Mouse (Mus musculus) adrenal gland, adult 2 months (tissue): ENCODE results near the gene Krtap10-10. TPM values are rescaled to one million over a fixed set of nuclear protein-coding genes. Genes with fewer than 3 reads are reported as not detected.
A peak's percentile ranks its signal among the peaks of the same experiment; 100 is the strongest.

Source experiments
- DNase-seq: peaks from one replicate; pipeline ENCODE4 v3.0.0; 2021
- polyA plus RNA-seq: library from polyadenylated mRNA; depleted of rRNA; stranded (reverse); fragments of >200 nt; gene quantifications from 2 replicates; pipeline ENCODE4 v1.2.3, GENCODE M21; 2012; rRNA removed
- total RNA-seq, 2 experiments: library from RNA; stranded (reverse); gene quantifications; 2 replicates each; pipeline ENCODE4 v1.2.3; 2021

Gene Krtap10-10
- total and polyA plus RNA-seq, 3 experiments = not detected

DNA sequence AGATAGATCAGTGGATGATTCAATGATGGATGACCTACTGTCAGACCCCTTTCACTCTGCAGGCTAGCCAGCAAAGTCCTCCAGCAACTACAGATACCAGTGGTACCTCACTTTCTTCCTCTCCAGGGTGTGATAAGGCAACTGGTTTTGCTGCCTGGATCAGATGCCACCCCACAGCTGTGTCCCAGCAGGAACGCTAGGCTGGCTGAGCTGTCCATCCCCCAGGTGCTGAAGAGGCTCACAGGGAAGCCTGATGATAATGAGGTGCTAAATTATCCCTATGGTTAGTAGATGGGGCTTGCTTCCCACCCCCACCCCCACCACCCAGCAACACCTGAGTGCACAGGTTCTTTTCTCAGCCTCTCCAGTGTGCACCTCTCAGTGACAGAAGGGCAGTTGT, 31.8 kb downstream of the Krtap10-10 start:
- DNase-seq = no peak

DNA sequence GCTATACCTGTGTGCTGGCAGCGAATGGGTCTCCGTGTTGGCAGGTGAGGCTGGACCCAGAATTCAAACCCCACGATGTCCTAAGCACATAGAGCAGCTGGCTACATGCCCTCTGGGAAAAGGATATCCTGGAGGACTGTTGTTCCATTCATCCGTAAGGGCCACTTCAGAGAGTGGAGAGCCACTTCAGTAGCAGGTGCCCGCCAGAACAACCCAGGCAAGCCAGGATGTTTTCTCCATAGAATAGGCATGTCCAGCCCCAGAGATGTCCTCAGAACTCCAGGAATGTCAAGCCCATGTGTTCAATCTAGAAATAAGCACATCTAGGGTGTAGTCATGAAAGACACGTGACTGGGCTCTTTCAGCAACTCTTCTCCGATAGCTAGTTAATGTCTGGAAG, 33.9 kb downstream of the Krtap10-10 start:
- no peak for DNase-seq

DNA sequence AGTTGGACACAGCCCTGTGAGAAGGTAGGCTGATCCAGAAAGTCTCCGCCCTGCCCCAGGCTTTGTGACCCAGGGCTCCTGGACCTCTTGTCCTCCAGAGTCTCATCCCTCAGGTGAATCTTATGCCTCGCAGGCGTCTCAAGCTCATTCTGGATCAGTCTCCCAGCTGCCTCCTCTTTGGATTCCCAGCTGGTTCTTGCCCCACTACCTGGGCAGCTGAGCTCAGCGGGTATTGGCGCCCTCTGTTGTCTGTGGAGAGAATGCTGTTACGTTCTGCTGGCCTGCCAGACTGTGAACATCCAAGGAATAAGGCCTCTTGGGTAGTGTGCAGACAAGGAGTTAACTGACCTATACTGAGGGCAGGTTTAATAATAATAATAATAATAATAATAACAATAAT, 43.2 kb downstream of the Krtap10-10 start:
- DNase-seq = peak; percentile 42

DNA sequence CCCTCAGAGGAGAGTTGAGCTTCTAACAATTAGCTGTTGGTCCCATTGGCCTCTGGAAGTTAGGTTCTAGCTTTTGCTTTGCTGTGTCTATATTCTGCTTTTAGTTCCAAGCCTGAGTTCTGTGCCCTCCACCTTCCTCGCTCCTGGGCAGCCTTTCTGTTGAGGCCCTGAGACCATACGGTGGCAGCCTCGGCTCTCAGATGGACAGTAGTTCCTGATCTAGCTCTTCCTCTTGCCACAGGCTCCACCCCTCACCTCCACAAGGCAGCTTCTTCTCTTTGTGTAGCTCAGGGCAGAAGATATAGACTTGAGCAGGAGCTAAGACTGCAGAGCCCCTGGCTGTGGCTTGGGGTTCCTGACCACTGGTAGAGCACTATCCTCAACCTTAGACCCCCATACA, 44.6 kb downstream of the Krtap10-10 start:
- no peak for DNase-seq

DNA sequence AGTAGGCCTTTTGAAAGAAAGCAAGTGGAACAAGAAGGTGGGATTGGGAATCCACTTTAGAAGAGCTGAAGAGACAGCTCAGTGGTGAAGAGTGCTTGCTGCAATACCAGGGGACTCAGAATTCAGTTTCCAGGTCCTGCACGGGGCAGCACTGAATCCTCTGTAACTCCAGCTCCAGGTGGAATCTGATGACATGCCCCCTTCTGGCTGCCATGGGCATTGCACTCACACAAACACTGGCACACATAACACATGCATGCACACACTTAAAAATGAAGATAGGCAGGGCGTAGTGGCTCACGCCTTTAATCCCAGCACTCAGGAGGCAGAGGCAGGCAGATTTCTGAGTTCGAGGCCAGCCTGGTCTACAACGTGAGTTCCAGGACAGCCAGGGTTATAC, 46.8 kb downstream of the Krtap10-10 start:
- DNase-seq = no peak

DNA sequence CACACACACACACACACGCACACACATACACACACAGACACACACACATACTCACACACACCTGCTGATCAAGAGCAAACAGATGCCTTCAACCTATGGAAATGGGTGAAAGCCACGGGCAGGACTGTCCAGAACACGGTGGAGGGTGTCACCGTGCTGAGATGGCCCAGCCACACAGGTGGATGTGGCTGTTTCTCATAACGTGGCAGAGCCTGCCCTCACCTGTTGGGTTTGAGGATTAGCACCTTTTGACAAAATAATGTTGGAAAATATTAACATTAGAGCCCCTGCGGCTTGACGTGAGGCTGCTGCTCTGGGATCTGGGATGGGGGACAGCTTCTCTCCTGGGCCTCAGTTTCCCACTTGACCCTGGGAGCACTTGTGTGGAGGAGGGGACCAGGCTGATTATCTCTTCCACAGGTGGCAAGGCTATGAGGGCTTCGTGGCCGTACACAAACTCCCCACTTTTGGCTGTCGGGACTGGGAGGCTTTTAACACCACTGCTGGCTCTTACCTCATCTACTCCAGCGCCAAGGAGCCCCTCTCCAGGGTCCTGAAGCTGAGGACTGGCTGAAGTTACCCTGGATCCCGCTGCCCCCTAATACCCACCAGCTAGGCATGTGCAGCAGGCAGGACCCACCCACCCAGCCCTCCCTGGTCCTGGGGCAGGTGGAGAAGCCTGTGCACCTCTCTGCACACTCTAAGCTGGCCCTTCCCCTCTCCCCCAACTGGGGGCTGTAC, 50.4 kb downstream of the Krtap10-10 start:
- no peak for DNase-seq

Other genes with a start within 250 kb of the Krtap10-10 start
Only the 30 nearest of the 33 such genes appear.
- 10 to 100 TPM; 50.0 to 55.0 TPM for gene Ube2g2, start 213.7 kb upstream of the Krtap10-10 start, total RNA-seq
- gene Ube2g2, start 213.7 kb upstream of the Krtap10-10 start, polyA plus RNA-seq = 27.9 and 37.4 TPM in 2 replicates
- under 1 TPM; 0.17 to 0.62 TPM for gene Tspear, start 149.4 kb upstream of the Krtap10-10 start, total RNA-seq
- 0.94 and 1.1 TPM in 2 replicates for gene Tspear, start 149.4 kb upstream of the Krtap10-10 start, polyA plus RNA-seq
- not detected for gene Gm19402, start 145.2 kb upstream of the Krtap10-10 start, total RNA-seq
- gene Gm19402, start 145.2 kb upstream of the Krtap10-10 start, polyA plus RNA-seq = not detected in 2 replicates
- gene Gm9508, start 138.7 kb upstream of the Krtap10-10 start, total RNA-seq = not detected
- not detected in 2 replicates for gene Gm9508, start 138.7 kb upstream of the Krtap10-10 start, polyA plus RNA-seq
- not detected for gene Gm10272, start 129.3 kb upstream of the Krtap10-10 start, total RNA-seq
- gene Gm10272, start 129.3 kb upstream of the Krtap10-10 start, polyA plus RNA-seq = not detected in 2 replicates
- not detected for gene Gm10024, start 124.5 kb upstream of the Krtap10-10 start, total RNA-seq
- gene Gm10024, start 124.5 kb upstream of the Krtap10-10 start, polyA plus RNA-seq = not detected in 2 replicates
- gene Gm10142, start 120.1 kb upstream of the Krtap10-10 start, total RNA-seq = not detected
- gene Gm10142, start 120.1 kb upstream of the Krtap10-10 start, polyA plus RNA-seq = not detected in 2 replicates
- gene Krtap12-1, start 115.3 kb upstream of the Krtap10-10 start, total RNA-seq = not detected
- not detected in 2 replicates for gene Krtap12-1, start 115.3 kb upstream of the Krtap10-10 start, polyA plus RNA-seq
- gene Gm10100, start 109.5 kb upstream of the Krtap10-10 start, total RNA-seq = not detected
- gene Gm10100, start 109.5 kb upstream of the Krtap10-10 start, polyA plus RNA-seq = not detected in 2 replicates
- not detected for gene Gm18596, start 93.3 kb upstream of the Krtap10-10 start, total RNA-seq
- gene Gm18596, start 93.3 kb upstream of the Krtap10-10 start, polyA plus RNA-seq = not detected in 2 replicates
- not detected for gene Gm9736, start 84.6 kb upstream of the Krtap10-10 start, total RNA-seq
- not detected in 2 replicates for gene Gm9736, start 84.6 kb upstream of the Krtap10-10 start, polyA plus RNA-seq
- not detected for gene Gm3233, start 76.3 kb upstream of the Krtap10-10 start, total RNA-seq
- not detected in 2 replicates for gene Gm3233, start 76.3 kb upstream of the Krtap10-10 start, polyA plus RNA-seq
- not detected for gene Gm3238, start 64.6 kb upstream of the Krtap10-10 start, total RNA-seq
- gene Gm3238, start 64.6 kb upstream of the Krtap10-10 start, polyA plus RNA-seq = not detected in 2 replicates
- not detected for gene Gm7138, start 59.0 kb upstream of the Krtap10-10 start, total RNA-seq
- not detected in 2 replicates for gene Gm7138, start 59.0 kb upstream of the Krtap10-10 start, polyA plus RNA-seq
- not detected for gene Gm3250, start 53.4 kb upstream of the Krtap10-10 start, total RNA-seq
- gene Gm3250, start 53.4 kb upstream of the Krtap10-10 start, polyA plus RNA-seq = not detected in 2 replicates
- gene Gm7137, start 47.7 kb upstream of the Krtap10-10 start, total RNA-seq = not detected
- not detected in 2 replicates for gene Gm7137, start 47.7 kb upstream of the Krtap10-10 start, polyA plus RNA-seq
- not detected for gene Gm9639, start 40.9 kb upstream of the Krtap10-10 start, total RNA-seq
- gene Gm9639, start 40.9 kb upstream of the Krtap10-10 start, polyA plus RNA-seq = not detected in 2 replicates
- not detected for gene Gm19668, start 36.8 kb upstream of the Krtap10-10 start, total RNA-seq
- gene Gm19668, start 36.8 kb upstream of the Krtap10-10 start, polyA plus RNA-seq = not detected in 2 replicates
- not detected for gene Gm9507, start 24.1 kb upstream of the Krtap10-10 start, total RNA-seq
- 0.31 TPM in 1 of 2 replicates, not detected in the other for gene Gm9507, start 24.1 kb upstream of the Krtap10-10 start, polyA plus RNA-seq
- gene Gm2696, start 21.3 kb upstream of the Krtap10-10 start, total RNA-seq = not detected
- not detected in 2 replicates for gene Gm2696, start 21.3 kb upstream of the Krtap10-10 start, polyA plus RNA-seq
- not detected for gene Krtap10-4, start 8.9 kb upstream of the Krtap10-10 start, total RNA-seq
- not detected in 2 replicates for gene Krtap10-4, start 8.9 kb upstream of the Krtap10-10 start, polyA plus RNA-seq
- not detected for gene Gm36176, start 10.9 kb downstream of the Krtap10-10 start, total RNA-seq
- gene Gm36176, start 10.9 kb downstream of the Krtap10-10 start, polyA plus RNA-seq = not detected in 2 replicates
- gene Gm10318, start 16.9 kb downstream of the Krtap10-10 start, total RNA-seq = not detected
- gene Gm10318, start 16.9 kb downstream of the Krtap10-10 start, polyA plus RNA-seq = not detected in 2 replicates
- gene Gm3285, start 26.0 kb downstream of the Krtap10-10 start, total RNA-seq = not detected
- gene Gm3285, start 26.0 kb downstream of the Krtap10-10 start, polyA plus RNA-seq = not detected in 2 replicates
- gene Lrrc3, start 66.6 kb downstream of the Krtap10-10 start, total RNA-seq = 1 to 10 TPM; 5.2 to 8.1 TPM
- 4.1 and 6.3 TPM in 2 replicates for gene Lrrc3, start 66.6 kb downstream of the Krtap10-10 start, polyA plus RNA-seq
- gene Trpm2, start 134.6 kb downstream of the Krtap10-10 start, total RNA-seq = 1 to 10 TPM; 2.6 to 3.2 TPM
- 3.0 and 3.1 TPM in 2 replicates for gene Trpm2, start 134.6 kb downstream of the Krtap10-10 start, polyA plus RNA-seq
- 10 to 100 TPM; 19.7 to 23.7 TPM for gene 1810043G02Rik, start 142.6 kb downstream of the Krtap10-10 start, total RNA-seq
- gene 1810043G02Rik, start 142.6 kb downstream of the Krtap10-10 start, polyA plus RNA-seq = 92.1 and 111 TPM in 2 replicates
- 100 to 1,000 TPM; 128 to 145 TPM for gene Pfkl, start 174.1 kb downstream of the Krtap10-10 start, total RNA-seq
- 122 and 138 TPM in 2 replicates for gene Pfkl, start 174.1 kb downstream of the Krtap10-10 start, polyA plus RNA-seq
- 10 to 100 TPM; 23.2 to 29.5 TPM for gene Dnmt3l, start 206.0 kb downstream of the Krtap10-10 start, total RNA-seq
- 14.6 and 15.5 TPM in 2 replicates for gene Dnmt3l, start 206.0 kb downstream of the Krtap10-10 start, polyA plus RNA-seq
- gene Aire, start 207.7 kb downstream of the Krtap10-10 start, total RNA-seq = not detected
- gene Aire, start 207.7 kb downstream of the Krtap10-10 start, polyA plus RNA-seq = 0.08 TPM in 1 of 2 replicates, not detected in the other